Mouse (Mus musculus) C2C12 (cell line): ENCODE results near the gene Iscu.

Experiments used
- CEBPB ChIP-seq: IDR thresholded peaks from one replicate; pipeline ENCODE4 v1.6.1; 2011; ENCODE audit warnings: low read depth, mild to moderate bottlenecking, control low read depth, moderate library complexity
- CTCF ChIP-seq: IDR thresholded peaks from one replicate; pipeline ENCODE4 v1.5.1; 2011; ENCODE audit not compliant: control insufficient read depth, insufficient read depth, insufficient read length
- FOSL1 ChIP-seq: IDR thresholded peaks from one replicate; pipeline ENCODE4 v1.8.0; 2011; ENCODE audit warnings: mild to moderate bottlenecking, low read length; ENCODE audit not compliant: poor library complexity, insufficient read depth, severe bottlenecking
- MAX ChIP-seq: IDR thresholded peaks from one replicate; pipeline ENCODE4 v1.6.1; 2011; ENCODE audit warnings: mild to moderate bottlenecking, control low read depth
- MYOD1 ChIP-seq: IDR thresholded peaks from one replicate; pipeline ENCODE4 v1.6.1; 2011; ENCODE audit warnings: low read depth; ENCODE audit not compliant: control insufficient read depth, insufficient read length
- MYOG ChIP-seq: IDR thresholded peaks from one replicate; pipeline ENCODE4 v1.6.1; 2011; ENCODE audit not compliant: control insufficient read depth, insufficient read length; ENCODE audit errors: extremely low read depth
- USF1 ChIP-seq: IDR thresholded peaks from one replicate; pipeline ENCODE4 v1.6.1; 2011; ENCODE audit warnings: low read depth, mild to moderate bottlenecking, control low read depth, moderate library complexity

GRCm38 (mm10) chr5:113748556-113749331 lies 23.8 kb upstream of the Iscu start:
- TF ChIP-seq CTCF (no peak), USF1 (no peak), MAX (no peak), MYOG (no peak), CEBPB (no peak), MYOD1 (no peak), FOSL1 (no peak)
